Mouse (Mus musculus) limb, embryonic 13.5 days (tissue): ENCODE results near the gene Pqbp1. TPM values are rescaled to one million over a fixed set of nuclear protein-coding genes. Genes with fewer than 3 reads are reported as not detected.
"Not testable (repeated sequence)": the region's sequence is repeated elsewhere in the genome, so short reads cannot be mapped to it uniquely, and the experiment has no call there.

Experiments
- ATAC-seq: fragments of 200-750 bp; cut with Nextera tagmentation; 2 replicates; pipeline ENCODE4 v1.8.0; 2017; ENCODE audit warnings: low read depth, moderate number of reproducible peaks, moderate TSS enrichment; ENCODE audit not compliant: low FRiP score
- H3K27ac ChIP-seq: fragments of 300-500 bp; sonication (generic); 2 replicates; pipeline ENCODE4 v1.5.1; 2015; ENCODE audit warnings: inconsistent platforms, mild to moderate bottlenecking, moderate library complexity
- H3K27me3 ChIP-seq: fragments of 300-500 bp; sonication (generic); 2 replicates; pipeline ENCODE4 v1.6.1; 2015; ENCODE audit warnings: mild to moderate bottlenecking, inconsistent platforms
- H3K36me3 ChIP-seq: fragments of 300-500 bp; sonication (generic); 2 replicates; pipeline ENCODE4 v1.6.1; 2015; ENCODE audit warnings: inconsistent platforms, mild to moderate bottlenecking, moderate library complexity
- H3K4me1 ChIP-seq: fragments of 300-500 bp; sonication (generic); 2 replicates; pipeline ENCODE4 v1.6.1; 2015; ENCODE audit warnings: inconsistent platforms
- H3K4me2 ChIP-seq: fragments of 300-500 bp; sonication (generic); replicated peaks from 2 replicates; pipeline ENCODE4 v1.6.1; 2015; ENCODE audit warnings: inconsistent platforms, mild to moderate bottlenecking, moderate library complexity
- H3K4me3 ChIP-seq: fragments of 300-500 bp; sonication (generic); 2 replicates; pipeline ENCODE4 v1.5.1; 2015; ENCODE audit warnings: moderate library complexity, mild to moderate bottlenecking, inconsistent platforms
- H3K9ac ChIP-seq: fragments of 300-500 bp; sonication (generic); 2 replicates; pipeline ENCODE4 v1.6.1; 2015; ENCODE audit warnings: mild to moderate bottlenecking, inconsistent platforms
- H3K9me3 ChIP-seq: fragments of 300-500 bp; sonication (generic); 2 replicates; pipeline ENCODE4 v1.6.1; 2016; ENCODE audit warnings: inconsistent platforms
- WGBS: fragments of 180-500 bp; shearing (Covaris S2); methylation state at CpG from one replicate; pipeline ENCODE4 v1.1.7; 2015; 5-methylcytosine and 5-hydroxymethylcytosine counted together
- polyA plus RNA-seq: library from polyadenylated mRNA; unstranded; fragments of >200 nt; fragmentation: Nextera tagmentation; extraction: Ambion mirVana; gene quantifications from 2 replicates; pipeline ENCODE4 v1.2.1, GENCODE M21; 2015

Gene Pqbp1
- polyA plus RNA-seq, 1 experiment from 2014 or later, result 138 TPM

DNA sequence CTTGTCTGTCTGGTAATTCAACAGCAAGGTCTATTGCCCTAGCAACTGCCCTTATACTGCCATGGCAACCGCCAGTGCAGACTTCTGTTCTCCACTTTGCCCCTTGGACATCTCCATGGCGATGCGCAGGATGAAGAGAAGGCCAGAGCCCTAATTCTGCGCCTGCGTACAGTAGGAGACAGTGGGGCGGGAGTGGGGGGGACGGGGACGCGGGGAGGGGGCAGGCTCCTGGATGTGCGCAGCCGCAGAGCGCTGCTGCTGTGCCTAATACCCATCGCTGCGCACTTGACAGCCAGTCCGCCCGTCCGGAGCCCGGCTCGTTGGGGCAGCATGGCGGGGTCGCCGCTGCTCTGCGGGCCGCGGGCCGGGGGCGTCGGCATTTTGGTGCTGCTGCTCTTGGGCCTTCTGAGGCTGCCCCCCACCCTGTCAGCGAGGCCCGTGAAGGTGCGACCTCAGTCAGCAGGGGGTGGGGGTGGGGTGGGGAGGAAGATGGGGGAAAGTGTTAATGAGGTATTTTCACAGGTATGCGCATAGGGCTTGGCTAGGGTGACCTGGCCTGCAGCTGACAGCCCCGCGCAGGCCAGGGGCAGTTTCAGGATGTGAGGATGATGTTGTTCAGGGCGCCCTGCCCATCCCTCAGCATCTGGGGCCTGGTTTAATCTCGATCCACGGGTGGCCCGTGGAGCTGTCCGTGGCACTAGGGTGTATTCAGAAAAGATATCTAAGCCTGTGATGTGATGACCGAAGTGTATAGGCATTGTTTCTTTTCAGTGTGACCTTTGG is 20.7 kb upstream of the Pqbp1 start, which contains the start of gene Pcsk1n:
Pcsk1n (plus strand) TSS at position 222 of the 783 bp plus-strand sequence.
- peak within 1 kb of the TSS; percentile 30 for H3K4me3 ChIP-seq
- ATAC-seq, result no peak
- no peak within 1 kb of the TSS for H3K27ac ChIP-seq
- no peaks in the 10 kb centered on the region for H3K36me3 ChIP-seq
- H3K9me3 ChIP-seq, result no peaks in the 10 kb centered on the region
- H3K4me2 ChIP-seq, result peak within 1 kb of the TSS; percentile 56
- no peaks in the 10 kb centered on the region for H3K4me1 ChIP-seq
- H3K27me3 ChIP-seq, result peaks cover 66% of the 10 kb centered on the region
- 20% methylated on average over 29 of the region's 40 CpGs for WGBS
- no peak within 1 kb of the TSS for H3K9ac ChIP-seq

DNA sequence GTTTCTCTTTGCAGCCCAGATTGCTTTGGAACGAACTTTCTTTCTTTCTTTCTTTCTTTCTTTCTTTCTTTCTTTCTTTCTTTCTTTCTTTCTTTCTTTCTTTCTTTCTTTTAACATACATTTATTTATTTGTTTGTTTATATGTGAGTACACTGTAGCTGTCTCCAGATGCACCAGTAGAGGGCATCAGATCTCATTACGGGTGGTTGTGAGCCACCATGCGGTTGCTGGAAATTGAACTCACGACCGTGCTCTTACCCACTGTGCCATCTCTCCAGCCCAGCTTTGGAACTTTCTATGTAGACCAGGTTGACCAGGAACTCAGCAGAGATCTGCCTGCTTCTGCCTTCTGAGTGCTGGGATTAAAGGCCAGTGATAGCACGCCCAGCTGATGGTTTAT is 18.9 kb upstream of the Pqbp1 start:
- peaks cover 48% of the 10 kb centered on the region for H3K27me3 ChIP-seq
- 60% methylated on average over 6 of the region's 6 CpGs for WGBS
- H3K36me3 ChIP-seq, H3K4me2 ChIP-seq, H3K9ac ChIP-seq, H3K9me3 ChIP-seq, H3K27ac ChIP-seq, H3K4me3 ChIP-seq, ATAC-seq, H3K4me1 ChIP-seq: not testable (repeated sequence)

- WGBS, result 15% methylated on average over 3 of the region's 3 CpGs
- H3K9me3 ChIP-seq, H3K4me1 ChIP-seq, H3K36me3 ChIP-seq, H3K9ac ChIP-seq, H3K4me2 ChIP-seq, ATAC-seq, H3K4me3 ChIP-seq, H3K27ac ChIP-seq: not testable (repeated sequence)
- peaks cover 25% of the 10 kb centered on the region for H3K27me3 ChIP-seq
Observed at GRCm38 (mm10) chrX:7915669-7916068, 16.6 kb upstream of the Pqbp1 start.

- H3K27ac ChIP-seq, result no peak overlapping the region
- 69% methylated on average over 6 of the region's 6 CpGs for WGBS
- H3K36me3 ChIP-seq, result peaks cover 12% of the 10 kb centered on the region
- no peaks in the 10 kb centered on the region for H3K27me3 ChIP-seq
- H3K9me3 ChIP-seq, result no peaks in the 10 kb centered on the region
- no peaks in the 10 kb centered on the region for H3K4me1 ChIP-seq
- H3K4me3 ChIP-seq, result no peak overlapping the region
- H3K9ac ChIP-seq, result no peak overlapping the region
- ATAC-seq, result no peak
- no peak overlapping the region for H3K4me2 ChIP-seq
Observed at GRCm38 (mm10) chrX:7910473-7910872, 11.4 kb upstream of the Pqbp1 start.

DNA sequence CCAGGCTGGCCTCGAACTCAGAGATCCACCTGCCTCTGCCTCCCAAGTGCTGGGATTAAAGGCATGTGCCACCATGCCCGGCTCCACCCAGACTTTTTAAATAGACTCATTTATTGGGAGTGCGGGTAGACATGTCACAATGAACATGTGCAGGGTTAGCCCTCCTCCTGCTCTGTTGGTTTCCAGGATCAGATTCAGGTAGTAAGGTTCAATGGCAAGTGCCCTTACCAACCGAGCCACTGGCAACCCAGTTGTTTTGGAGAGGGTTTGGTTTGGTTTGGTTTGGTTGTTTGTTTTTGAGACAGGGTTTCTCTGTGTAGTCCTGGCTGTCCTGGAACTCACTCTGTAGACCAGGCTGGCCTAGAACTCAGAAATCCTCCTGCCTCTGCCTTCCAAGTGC is 10.2 kb upstream of the Pqbp1 start, which contains the start of gene Gm10490:
Gm10490 (plus strand) TSS at position 301 of the 400 bp plus-strand sequence.
- WGBS, result 93% methylated on average over 4 of the region's 4 CpGs
- not testable (repeated sequence) for H3K27ac ChIP-seq, H3K9ac ChIP-seq, H3K4me1 ChIP-seq, H3K4me2 ChIP-seq, H3K4me3 ChIP-seq, H3K9me3 ChIP-seq, ATAC-seq, H3K27me3 ChIP-seq
- peaks cover 12% of the 10 kb centered on the region for H3K36me3 ChIP-seq

GRCm38 (mm10) chrX:7907735-7908134 is 8.7 kb upstream of the Pqbp1 start, which contains the start of gene Gm10491:
Gene Gm10491, minus strand, starts transcription at chrX:7907835.
- no peak within 1 kb of the TSS for H3K4me2 ChIP-seq
- no peak within 1 kb of the TSS for H3K4me3 ChIP-seq
- no peak within 1 kb of the TSS for H3K9ac ChIP-seq
- no peaks in the 10 kb centered on the region for H3K4me1 ChIP-seq
- H3K9me3 ChIP-seq, result no peaks in the 10 kb centered on the region
- peaks cover 12% of the 10 kb centered on the region for H3K36me3 ChIP-seq
- WGBS, result 91% methylated on average over 5 of the region's 5 CpGs
- no peak within 1 kb of the TSS for H3K27ac ChIP-seq
- ATAC-seq, result no peak
- H3K27me3 ChIP-seq, result no peaks in the 10 kb centered on the region

DNA sequence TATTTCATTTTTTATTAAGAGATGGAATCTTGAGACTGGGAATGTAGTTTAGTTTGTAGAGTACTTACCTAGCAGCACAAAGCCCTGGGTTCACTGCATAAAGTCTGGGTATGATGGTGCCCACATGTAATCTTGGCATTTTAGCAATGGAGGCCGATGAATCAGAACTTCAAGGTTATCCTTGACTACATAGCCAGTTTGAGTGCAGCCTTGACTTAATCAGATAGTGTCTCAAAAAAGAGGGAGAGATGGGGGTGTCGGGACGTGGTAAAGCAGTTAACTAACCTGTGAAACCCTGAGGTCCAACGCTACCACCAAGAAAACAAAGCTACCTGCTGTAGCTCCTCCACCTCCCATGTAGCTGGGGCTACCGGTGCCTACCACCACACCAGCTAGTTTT is 5.4 kb upstream of the Pqbp1 start:
- no peaks in the 10 kb centered on the region for H3K9me3 ChIP-seq
- H3K4me1 ChIP-seq, result no peaks in the 10 kb centered on the region
- 86% methylated on average over 5 of the region's 5 CpGs for WGBS
- no peak for ATAC-seq
- peaks cover 12% of the 10 kb centered on the region for H3K36me3 ChIP-seq
- no peak overlapping the region for H3K4me2 ChIP-seq
- no peak overlapping the region for H3K27ac ChIP-seq
- no peaks in the 10 kb centered on the region for H3K27me3 ChIP-seq
- no peak overlapping the region for H3K4me3 ChIP-seq
- no peak overlapping the region for H3K9ac ChIP-seq

DNA sequence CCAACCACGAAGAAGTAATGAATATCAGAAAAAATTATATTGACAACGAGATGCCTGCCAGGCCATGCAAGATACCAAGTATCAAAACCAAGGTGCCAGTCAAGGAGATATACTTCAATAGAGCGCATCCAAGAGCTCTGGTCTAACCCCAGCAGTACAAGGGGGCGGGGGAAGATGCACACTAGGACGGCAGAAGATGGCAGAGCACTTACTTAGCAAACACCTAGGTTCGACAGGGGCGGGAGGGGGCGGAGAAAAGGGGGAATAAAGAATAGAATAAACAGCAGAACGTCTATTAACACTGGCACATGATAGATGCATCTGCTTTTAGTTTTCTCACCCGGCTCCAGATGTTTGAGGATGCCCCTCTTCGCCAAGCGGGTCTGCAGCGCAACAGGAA is 858 bp downstream of the Pqbp1 start:
- H3K36me3 ChIP-seq, result peaks cover 26% of the 10 kb centered on the region
- H3K27ac ChIP-seq, result peak overlapping the region; percentile 79; the same call in 1 of the 2 replicates
- H3K27me3 ChIP-seq, result no peaks in the 10 kb centered on the region
- peak overlapping the region; percentile 63 for H3K4me2 ChIP-seq
- H3K9ac ChIP-seq, result peak overlapping the region; percentile 54
- ATAC-seq, result no peak
- H3K4me3 ChIP-seq, result peak overlapping the region; percentile 56
- H3K9me3 ChIP-seq, result no peaks in the 10 kb centered on the region
- WGBS, result 39% methylated on average over 13 of the region's 13 CpGs
- peaks cover 6% of the 10 kb centered on the region; the same call in 1 of the 2 replicates for H3K4me1 ChIP-seq

DNA sequence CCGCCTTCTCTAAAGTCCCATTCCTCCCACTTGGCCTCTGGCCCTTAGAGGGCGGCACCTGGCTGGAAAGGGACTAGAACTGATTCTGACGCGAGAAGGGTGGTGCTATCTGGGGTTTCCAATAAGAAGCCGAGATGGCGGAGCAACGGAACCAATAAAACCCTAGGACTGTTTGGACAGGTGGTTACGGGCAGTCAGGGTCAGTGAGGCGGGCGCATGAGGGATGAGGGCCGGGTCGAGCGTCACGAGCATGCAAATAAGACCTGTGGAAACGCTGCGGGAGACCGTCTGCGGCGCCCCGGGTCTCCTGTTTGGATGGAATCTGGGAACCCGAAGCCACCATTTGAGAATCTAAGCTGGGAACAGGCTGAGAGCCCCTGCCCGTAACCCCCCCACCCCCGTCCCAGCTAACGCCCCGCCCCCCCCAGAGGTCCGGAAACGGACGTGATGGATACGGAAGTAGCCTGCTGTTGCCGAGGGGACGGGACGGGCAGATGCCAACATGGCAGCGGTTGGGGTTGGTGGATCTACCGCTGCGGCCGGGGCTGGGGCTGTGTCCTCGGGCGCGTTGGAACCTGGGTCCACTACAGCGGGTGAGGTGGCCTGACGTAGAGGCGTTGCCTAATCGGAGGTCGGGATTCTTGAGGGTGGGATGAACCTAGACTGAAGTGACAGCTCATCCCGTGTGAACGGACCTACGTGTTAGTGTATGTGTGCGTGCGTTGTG is 15.1 kb downstream of the Pqbp1 start, which contains the start of gene Slc35a2:
Slc35a2 (plus strand) TSS at position 188 of the 727 bp plus-strand sequence.
- 12% methylated on average over 49 of the region's 49 CpGs for WGBS
- ATAC-seq, result peak; percentile 90
- Histone ChIP-seq H3K4me1 (peaks cover 3% of the 10 kb centered on the region; the same call in 1 of the 2 replicates), H3K4me2 (peak within 1 kb of the TSS; percentile 70), H3K27me3 (no peaks in the 10 kb centered on the region), H3K4me3 (peak within 1 kb of the TSS; percentile 58), H3K9ac (peak within 1 kb of the TSS; percentile 56), H3K27ac (peak within 1 kb of the TSS; percentile 75; the same call in 1 of the 2 replicates), H3K36me3 (peaks cover 3% of the 10 kb centered on the region; the same call in 1 of the 2 replicates), H3K9me3 (no peaks in the 10 kb centered on the region)

DNA sequence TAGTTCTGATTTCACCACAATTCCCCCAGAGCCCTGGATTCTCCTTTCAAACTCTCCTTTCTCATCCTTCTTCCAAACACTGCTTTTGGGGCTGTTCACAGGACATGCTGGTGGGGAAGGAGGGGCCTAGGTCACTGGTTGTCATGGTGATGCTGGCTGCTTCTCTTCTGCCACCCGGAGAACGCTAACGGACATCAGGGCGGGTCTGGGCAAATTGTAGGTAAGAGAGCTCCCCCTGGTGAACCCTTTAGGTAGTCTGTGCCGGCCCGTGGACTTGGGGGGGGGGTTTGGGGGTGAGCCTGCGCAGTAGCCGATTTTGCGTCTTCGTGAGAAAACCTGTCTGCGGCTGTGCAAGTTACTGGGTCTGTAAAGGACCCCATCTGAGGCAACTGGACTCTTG is 19.2 kb downstream of the Pqbp1 start:
- no peaks in the 10 kb centered on the region for H3K27me3 ChIP-seq
- peak overlapping the region; percentile 89 for H3K4me2 ChIP-seq
- peaks cover 6% of the 10 kb centered on the region; the same call in 1 of the 2 replicates for H3K36me3 ChIP-seq
- 7% methylated on average over 11 of the region's 11 CpGs for WGBS
- peak overlapping the region; percentile 8 for H3K4me3 ChIP-seq
- ATAC-seq, result peak; percentile 42; the same call in 1 of the 2 replicates
- H3K27ac ChIP-seq, result no peak overlapping the region
- H3K4me1 ChIP-seq, result peaks cover 3% of the 10 kb centered on the region; the same call in 1 of the 2 replicates
- no peak overlapping the region for H3K9ac ChIP-seq
- H3K9me3 ChIP-seq, result no peaks in the 10 kb centered on the region

GRCm38 (mm10) chrX:7878495-7878894 is 20.6 kb downstream of the Pqbp1 start:
- peaks cover 3% of the 10 kb centered on the region; the same call in 1 of the 2 replicates for H3K4me1 ChIP-seq
- ATAC-seq, result peak; percentile 48

GRCm38 (mm10) chrX:7878007-7878419 is 21.1 kb downstream of the Pqbp1 start, which contains the start of gene Pim2:
Gene Pim2, plus strand, starts transcription at chrX:7878262.
- Histone ChIP-seq H3K27ac (no peak within 1 kb of the TSS), H3K36me3 (peaks cover 18% of the 10 kb centered on the region), H3K4me1 (peaks cover 3% of the 10 kb centered on the region; the same call in 1 of the 2 replicates), H3K4me3 (peak within 1 kb of the TSS; percentile 46), H3K9me3 (no peaks in the 10 kb centered on the region), H3K27me3 (no peaks in the 10 kb centered on the region), H3K9ac (peak within 1 kb of the TSS; percentile 60), H3K4me2 (peak within 1 kb of the TSS; percentile 89)
- WGBS, result 7% methylated on average over 37 of the region's 38 CpGs
- peak; percentile 80 for ATAC-seq

More at GRCm38 (mm10) chrX:7878495-7878894, 20.6 kb downstream of the Pqbp1 start:
- peak overlapping the region; percentile 60 for H3K9ac ChIP-seq
- H3K9me3 ChIP-seq, result no peaks in the 10 kb centered on the region
- H3K27me3 ChIP-seq, result no peaks in the 10 kb centered on the region
- 9% methylated on average over 21 of the region's 21 CpGs for WGBS
- peaks cover 16% of the 10 kb centered on the region for H3K36me3 ChIP-seq
- peak overlapping the region; percentile 46 for H3K4me3 ChIP-seq
- no peak overlapping the region for H3K27ac ChIP-seq
- peak overlapping the region; percentile 89 for H3K4me2 ChIP-seq
